Mouse (Mus musculus): ENCODE measurements around the gene Ube2d3. TPM values are rescaled to one million over a fixed set of nuclear protein-coding genes. Genes with fewer than 3 reads are reported as not detected.

Ube2d3 gene
- polyA plus RNA-seq (2014; fragmentation: Nextera tagmentation; extraction: Ambion mirVana): 586 and 604 TPM in 2 replicates

DNA sequence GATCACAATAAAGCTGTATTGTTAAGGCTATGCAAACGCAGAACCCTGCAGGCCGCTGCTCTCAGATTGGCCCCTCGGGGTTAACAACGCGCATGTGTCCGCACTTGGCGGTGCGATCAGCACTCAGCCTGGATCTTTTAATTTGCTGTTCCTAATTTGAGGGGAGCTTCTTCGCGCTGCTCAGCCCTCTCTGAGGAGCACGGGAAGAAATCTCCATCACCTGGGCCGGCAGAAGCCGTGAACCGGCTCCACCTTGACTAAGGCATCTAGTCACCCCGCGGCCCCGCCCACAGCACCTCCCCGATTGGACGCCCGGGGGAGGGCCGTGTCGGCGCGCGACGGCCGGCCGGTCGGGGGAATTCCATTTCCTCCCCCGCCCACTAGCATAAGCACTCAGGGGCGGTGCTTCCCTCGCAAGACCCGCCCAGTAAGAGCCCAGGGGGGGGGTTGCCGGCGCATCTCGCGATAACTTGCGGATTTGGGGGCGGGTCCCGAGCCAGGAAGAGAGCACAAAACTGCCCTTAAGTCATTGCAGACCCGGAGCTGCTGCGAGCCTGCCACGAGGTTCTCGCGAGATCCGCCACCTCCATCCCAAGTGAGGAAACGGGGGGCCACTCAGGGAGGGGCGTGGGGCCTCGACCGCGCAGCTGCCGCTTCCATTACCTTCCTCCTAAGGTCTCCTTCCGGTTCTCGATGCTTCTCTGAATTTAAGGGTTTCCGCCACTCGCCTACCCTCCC lies at the start of gene Ube2d3:
Ube2d3 (plus strand) TSS at position 392 of the 738 bp plus-strand sequence.
- ATAC-seq (ENCODE audit: insufficient read depth) (peak; percentile 94), DNase-seq (peak; percentile 99)
- Histone ChIP-seq H3K9me3 (ENCODE audit: low read depth, low read length) (no peaks in the 10 kb centered on the region), H3K4me3 (ENCODE audit: low read depth, low read length) (peak within 1 kb of the TSS; percentile 89), H3K4me2 (peak within 1 kb of the TSS; percentile 97), H3K27ac (ENCODE audit: low read depth) (peak within 1 kb of the TSS; percentile 100), H3K36me3 (ENCODE audit: insufficient read depth) (peaks cover 18% of the 10 kb centered on the region; the same call in 1 of the 2 replicates), H3K9ac (peak within 1 kb of the TSS; percentile 98), H3K27me3 (ENCODE audit: insufficient read depth, low read length) (no peaks in the 10 kb centered on the region), H3K4me1 (ENCODE audit: insufficient read depth) (no peaks in the 10 kb centered on the region)
- TF ChIP-seq CTCF (IDR thresholded peaks at IDR 0.05; ENCODE audit: low read depth): no peak
- under 1% methylated on average over 55 of the region's 56 CpGs for WGBS

DNA sequence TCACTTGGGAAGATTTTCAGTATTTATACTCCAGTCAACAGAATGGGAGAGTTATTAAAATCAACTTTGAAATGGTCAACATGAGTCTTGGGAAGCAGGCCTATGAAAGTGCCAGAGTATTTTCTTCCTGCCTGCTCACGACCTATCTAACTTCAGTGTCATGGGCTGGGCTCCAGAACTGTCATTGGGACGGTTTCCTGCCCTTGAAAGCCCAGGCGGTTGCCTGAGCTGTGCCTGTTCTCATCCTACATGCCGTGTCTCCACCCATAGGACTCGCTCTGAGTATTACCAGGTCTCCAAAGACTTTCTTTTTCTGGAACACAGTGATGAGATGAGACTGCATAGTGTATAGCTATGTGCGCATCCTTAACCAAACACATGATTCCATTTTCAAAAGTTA lies 44.8 kb upstream of the Ube2d3 start:
- ATAC-seq (ENCODE audit: insufficient read depth): no peak
- H3K9me3 ChIP-seq (ENCODE audit: low read depth, low read length): no peaks in the 10 kb centered on the region
- no peak for TF ChIP-seq CTCF (IDR thresholded peaks at IDR 0.05; ENCODE audit: low read depth)
- no peak overlapping the region for H3K27ac ChIP-seq (ENCODE audit: low read depth)
- H3K36me3 ChIP-seq (ENCODE audit: insufficient read depth): no peaks in the 10 kb centered on the region
- WGBS: 60% methylated on average over 6 of the region's 6 CpGs
- H3K4me3 ChIP-seq (ENCODE audit: low read depth, low read length): no peak overlapping the region
- DNase-seq: peak; percentile 15
- H3K9ac ChIP-seq: no peak overlapping the region
- H3K27me3 ChIP-seq (ENCODE audit: insufficient read depth, low read length): no peaks in the 10 kb centered on the region
- H3K4me1 ChIP-seq (ENCODE audit: insufficient read depth): no peaks in the 10 kb centered on the region
- H3K4me2 ChIP-seq: no peak overlapping the region

DNA sequence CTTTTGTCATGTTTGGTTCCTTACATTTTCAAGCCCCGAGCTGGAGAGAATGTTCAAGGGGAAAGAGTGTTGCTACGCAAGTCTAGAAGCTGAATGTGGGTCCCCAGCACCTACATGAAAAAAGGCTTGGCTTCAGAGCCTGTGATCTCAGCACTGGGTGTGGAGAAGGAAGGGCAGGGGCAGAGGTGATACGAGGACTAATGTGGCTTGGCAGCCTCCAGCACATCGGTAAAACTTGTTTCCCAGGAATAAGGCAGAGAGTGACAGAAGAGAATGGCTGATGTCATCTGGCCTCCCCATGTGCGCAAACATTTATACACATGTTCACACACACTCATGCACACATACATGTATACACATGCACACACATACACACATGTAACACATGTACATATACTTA lies 42.9 kb upstream of the Ube2d3 start:
- WGBS: 69% methylated on average over 5 of the region's 5 CpGs
- Histone ChIP-seq H3K27ac (ENCODE audit: low read depth) (no peak overlapping the region), H3K9ac (no peak overlapping the region), H3K9me3 (ENCODE audit: low read depth, low read length) (no peaks in the 10 kb centered on the region), H3K27me3 (ENCODE audit: insufficient read depth, low read length) (no peaks in the 10 kb centered on the region), H3K4me1 (ENCODE audit: insufficient read depth) (no peaks in the 10 kb centered on the region), H3K4me2 (no peak overlapping the region), H3K4me3 (ENCODE audit: low read depth, low read length) (no peak overlapping the region), H3K36me3 (ENCODE audit: insufficient read depth) (no peaks in the 10 kb centered on the region)
- no peak for DNase-seq
- TF ChIP-seq CTCF (IDR thresholded peaks at IDR 0.05; ENCODE audit: low read depth): no peak
- no peak for ATAC-seq (ENCODE audit: insufficient read depth)

DNA sequence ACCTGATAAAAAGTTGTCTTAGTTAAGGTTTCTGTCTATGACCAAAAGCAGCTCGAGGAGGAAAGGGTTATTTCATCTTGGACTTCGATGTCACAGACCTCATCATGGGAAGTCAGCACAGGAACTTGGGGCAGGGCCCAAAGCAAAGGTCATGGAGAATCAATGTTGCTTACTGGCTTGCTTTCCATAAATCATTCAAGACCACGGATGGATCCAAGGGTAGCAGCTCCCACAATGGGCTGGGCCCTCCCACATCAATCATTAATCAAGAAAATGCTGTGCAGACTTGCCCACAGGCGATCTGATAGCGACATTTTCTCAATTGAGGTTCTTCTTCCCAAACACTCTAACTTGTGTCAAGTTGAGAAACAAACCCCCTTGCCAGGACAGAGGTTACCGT lies 41.9 kb upstream of the Ube2d3 start:
- Histone ChIP-seq H3K4me3 (ENCODE audit: low read depth, low read length) (no peak overlapping the region), H3K27ac (ENCODE audit: low read depth) (no peak overlapping the region), H3K27me3 (ENCODE audit: insufficient read depth, low read length) (no peaks in the 10 kb centered on the region), H3K9ac (no peak overlapping the region), H3K9me3 (ENCODE audit: low read depth, low read length) (no peaks in the 10 kb centered on the region), H3K36me3 (ENCODE audit: insufficient read depth) (no peaks in the 10 kb centered on the region), H3K4me1 (ENCODE audit: insufficient read depth) (no peaks in the 10 kb centered on the region), H3K4me2 (no peak overlapping the region)
- WGBS: 48% methylated on average over 6 of the region's 6 CpGs
- TF ChIP-seq CTCF (IDR thresholded peaks at IDR 0.05; ENCODE audit: low read depth): no peak
- DNase-seq (no peak), ATAC-seq (ENCODE audit: insufficient read depth) (no peak)

GRCm38 (mm10) chr3:135397112-135397511 lies 40.8 kb upstream of the Ube2d3 start:
- Histone ChIP-seq H3K4me1 (ENCODE audit: insufficient read depth) (0 out of 2 replicates have a peak, but pooled peaks cover 2% of the 10 kb centered on the region), H3K9ac (no peak overlapping the region), H3K36me3 (ENCODE audit: insufficient read depth) (no peaks in the 10 kb centered on the region), H3K4me2 (no peak overlapping the region), H3K27me3 (ENCODE audit: insufficient read depth, low read length) (no peaks in the 10 kb centered on the region), H3K9me3 (ENCODE audit: low read depth, low read length) (no peaks in the 10 kb centered on the region), H3K27ac (ENCODE audit: low read depth) (no peak overlapping the region), H3K4me3 (ENCODE audit: low read depth, low read length) (no peak overlapping the region)
- TF ChIP-seq CTCF (IDR thresholded peaks at IDR 0.05; ENCODE audit: low read depth): no peak
- peak; percentile 24 for DNase-seq
- no peak for ATAC-seq (ENCODE audit: insufficient read depth)

DNA sequence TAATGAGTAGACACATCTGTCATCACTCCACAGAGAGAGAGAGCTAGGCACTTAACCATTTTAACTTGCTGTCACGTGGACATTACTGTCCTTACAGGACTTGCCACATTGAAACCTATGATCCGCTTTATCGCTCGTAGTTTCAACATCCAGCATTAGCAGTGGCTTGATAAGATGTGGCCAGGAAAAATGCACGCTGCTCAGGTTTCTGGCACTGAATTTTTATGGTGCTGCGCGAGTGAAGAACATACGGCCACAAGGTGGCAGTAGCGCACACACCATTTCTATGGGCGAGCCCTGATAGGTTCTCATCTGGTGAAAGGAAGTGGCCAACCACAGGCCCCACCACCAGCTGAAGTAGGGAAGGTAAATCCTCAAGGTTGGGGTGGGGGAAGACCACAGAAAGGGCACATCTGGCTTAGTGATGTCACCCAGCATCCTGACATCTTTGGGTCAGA lies 35.7 kb upstream of the Ube2d3 start:
- WGBS: 3% methylated on average over 10 of the region's 10 CpGs
- ATAC-seq (ENCODE audit: insufficient read depth) (peak; percentile 88), DNase-seq (peak; percentile 98)
- no peak overlapping the region for H3K9ac ChIP-seq
- H3K27ac ChIP-seq (ENCODE audit: low read depth): no peak overlapping the region
- H3K4me1 ChIP-seq (ENCODE audit: insufficient read depth): 0 out of 2 replicates have a peak, but pooled peaks cover 3% of the 10 kb centered on the region
- H3K27me3 ChIP-seq (ENCODE audit: insufficient read depth, low read length): no peaks in the 10 kb centered on the region
- H3K9me3 ChIP-seq (ENCODE audit: low read depth, low read length): no peaks in the 10 kb centered on the region
- H3K4me2 ChIP-seq: peak overlapping the region; percentile 35
- peak; percentile 91 for TF ChIP-seq CTCF (IDR thresholded peaks at IDR 0.05; ENCODE audit: low read depth)
- peaks cover 9% of the 10 kb centered on the region for H3K36me3 ChIP-seq (ENCODE audit: insufficient read depth)
- H3K4me3 ChIP-seq (ENCODE audit: low read depth, low read length): no peak overlapping the region

DNA sequence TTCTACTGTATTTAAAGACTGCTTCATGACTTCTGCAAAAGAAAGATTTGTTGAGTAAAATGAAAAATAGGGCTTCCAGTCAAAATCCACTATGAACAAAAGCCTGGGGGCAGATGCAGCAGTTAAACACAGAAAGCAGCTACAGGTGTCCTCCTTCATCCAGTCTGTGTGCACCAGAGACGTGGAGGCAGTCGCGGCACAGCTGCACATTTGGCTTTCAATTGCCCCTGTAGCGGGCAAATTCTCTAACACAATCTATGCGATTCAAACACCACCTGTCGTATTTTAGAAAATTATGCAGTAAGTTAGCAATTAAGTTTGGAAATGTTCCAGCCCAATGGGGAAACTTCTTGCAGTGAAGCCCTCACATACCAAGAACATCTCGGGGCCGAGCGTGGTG lies 34.7 kb upstream of the Ube2d3 start:
- WGBS: 78% methylated on average over 9 of the region's 9 CpGs
- Histone ChIP-seq H3K4me3 (ENCODE audit: low read depth, low read length) (no peak overlapping the region), H3K27me3 (ENCODE audit: insufficient read depth, low read length) (no peaks in the 10 kb centered on the region), H3K4me2 (no peak overlapping the region), H3K27ac (ENCODE audit: low read depth) (no peak overlapping the region), H3K4me1 (ENCODE audit: insufficient read depth) (0 out of 2 replicates have a peak, but pooled peaks cover 3% of the 10 kb centered on the region), H3K36me3 (ENCODE audit: insufficient read depth) (peaks cover 11% of the 10 kb centered on the region), H3K9ac (no peak overlapping the region), H3K9me3 (ENCODE audit: low read depth, low read length) (no peaks in the 10 kb centered on the region)
- TF ChIP-seq CTCF (IDR thresholded peaks at IDR 0.05; ENCODE audit: low read depth): no peak
- ATAC-seq (ENCODE audit: insufficient read depth) (no peak), DNase-seq (no peak)

Data from lung, embryonic 14.5 days (tissue).